Mouse (Mus musculus): ENCODE measurements at regions not wholly inside any gene's neighbourhood (a gene's known extent, or its start where the extent isn't known, plus 50 kb on each side); places are given as distances from the start of the nearest gene placed in this dataset.

GRCm38 (mm10) chr13:57230253-57230652 is 334.5 kb upstream of the Trpc7 start:
- WGBS (ENCODE audit: insufficient replicate concordance), result 43% methylated on average over 4 of the region's 4 CpGs
- Histone ChIP-seq H3K27me3 (ENCODE audit: control insufficient read depth, insufficient read depth, low read length) (no peaks in the 10 kb centered on the region), H3K4me2 (ENCODE audit: low read depth) (no peak overlapping the region), H3K36me3 (replicated peaks; ENCODE audit: control insufficient read depth, insufficient read depth, low read depth) (no peaks in the 10 kb centered on the region), H3K4me3 (ENCODE audit: insufficient read depth in 1 of 2, low read depth in 2 of 2, low read length in 2 of 2) (no peak overlapping the region), H3K9me3 (ENCODE audit: control insufficient read depth, low read length) (no peaks in the 10 kb centered on the region), H3K9ac (replicated peaks) (no peak overlapping the region), H3K27ac (no peak overlapping the region), H3K4me1 (replicated peaks; ENCODE audit: control insufficient read depth in 2 of 2, insufficient read depth in 2 of 2, low read length in 1 of 2) (no peaks in the 10 kb centered on the region)
- DNase-seq (ENCODE audit: low read depth in 3 of 3, low spot score in 3 of 3) (no peak), ATAC-seq (ENCODE audit: insufficient read depth) (no peak)
- TF ChIP-seq CTCF (IDR thresholded peaks at IDR 0.05; ENCODE audit: low read depth), result no peak
- TF ChIP-seq EP300 (IDR thresholded peaks at IDR 0.05; ENCODE audit: low read depth), result no peak

- TF ChIP-seq CTCF (IDR thresholded peaks at IDR 0.05; ENCODE audit: low read depth) (no peak), EP300 (IDR thresholded peaks at IDR 0.05; ENCODE audit: low read depth) (no peak)
- Histone ChIP-seq H3K9ac (replicated peaks) (no peak overlapping the region), H3K27me3 (ENCODE audit: control insufficient read depth, insufficient read depth, low read length) (no peaks in the 10 kb centered on the region), H3K36me3 (replicated peaks; ENCODE audit: control insufficient read depth, insufficient read depth, low read depth) (no peaks in the 10 kb centered on the region), H3K4me3 (ENCODE audit: insufficient read depth in 1 of 2, low read depth in 2 of 2, low read length in 2 of 2) (no peak overlapping the region), H3K27ac (no peak overlapping the region), H3K4me1 (replicated peaks; ENCODE audit: control insufficient read depth in 2 of 2, insufficient read depth in 2 of 2, low read length in 1 of 2) (no peaks in the 10 kb centered on the region), H3K9me3 (ENCODE audit: control insufficient read depth, low read length) (no peaks in the 10 kb centered on the region), H3K4me2 (ENCODE audit: low read depth) (no peak overlapping the region)
- DNase-seq (ENCODE audit: low read depth in 3 of 3, low spot score in 3 of 3) (no peak), ATAC-seq (ENCODE audit: insufficient read depth) (no peak)
- 73% methylated on average over 8 of the region's 8 CpGs for WGBS (ENCODE audit: insufficient replicate concordance)
Measured at GRCm38 (mm10) chr13:57221092-57221491, 325.3 kb upstream of the Trpc7 start.

DNA sequence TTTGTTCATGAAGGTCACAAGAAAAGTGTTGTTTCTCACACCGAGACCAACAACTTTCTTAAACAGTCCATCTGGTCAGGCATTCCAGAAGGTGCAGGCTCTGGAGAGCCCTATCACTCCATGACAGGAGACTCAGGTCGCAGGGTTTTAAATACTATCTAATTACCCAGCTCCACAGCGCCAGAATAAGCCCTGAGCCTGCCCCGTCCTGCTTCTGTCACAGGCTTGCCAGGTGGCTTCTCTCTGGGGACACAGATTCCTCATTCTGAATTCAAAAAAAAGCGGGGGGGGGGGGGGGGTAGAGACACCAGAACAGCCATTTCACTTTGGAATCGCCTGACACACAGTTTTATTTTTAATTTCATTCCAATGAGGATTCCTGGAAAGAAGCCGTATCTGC is 320.4 kb upstream of the Trpc7 start:
- no peaks in the 10 kb centered on the region for H3K36me3 ChIP-seq (replicated peaks; ENCODE audit: control insufficient read depth, insufficient read depth, low read depth)
- WGBS (ENCODE audit: insufficient replicate concordance), result 42% methylated on average over 6 of the region's 7 CpGs
- H3K4me2 ChIP-seq (ENCODE audit: low read depth), result no peak overlapping the region
- ATAC-seq (ENCODE audit: insufficient read depth), result no peak
- no peak for DNase-seq (ENCODE audit: low read depth in 3 of 3, low spot score in 3 of 3)
- H3K9ac ChIP-seq (replicated peaks), result no peak overlapping the region
- H3K4me1 ChIP-seq (replicated peaks; ENCODE audit: control insufficient read depth in 2 of 2, insufficient read depth in 2 of 2, low read length in 1 of 2), result no peaks in the 10 kb centered on the region
- H3K4me3 ChIP-seq (ENCODE audit: insufficient read depth in 1 of 2, low read depth in 2 of 2, low read length in 2 of 2), result no peak overlapping the region
- no peak overlapping the region for H3K27ac ChIP-seq
- no peak for TF ChIP-seq EP300 (IDR thresholded peaks at IDR 0.05; ENCODE audit: low read depth)
- TF ChIP-seq CTCF (IDR thresholded peaks at IDR 0.05; ENCODE audit: low read depth), result no peak
- H3K9me3 ChIP-seq (ENCODE audit: control insufficient read depth, low read length), result no peaks in the 10 kb centered on the region
- H3K27me3 ChIP-seq (ENCODE audit: control insufficient read depth, insufficient read depth, low read length), result no peaks in the 10 kb centered on the region

GRCm38 (mm10) chr13:57212251-57212650 is 316.5 kb upstream of the Trpc7 start:
- Histone ChIP-seq H3K27ac (no peak overlapping the region), H3K9ac (replicated peaks) (no peak overlapping the region), H3K4me3 (ENCODE audit: insufficient read depth in 1 of 2, low read depth in 2 of 2, low read length in 2 of 2) (no peak overlapping the region), H3K4me2 (ENCODE audit: low read depth) (no peak overlapping the region), H3K4me1 (replicated peaks; ENCODE audit: control insufficient read depth in 2 of 2, insufficient read depth in 2 of 2, low read length in 1 of 2) (no peaks in the 10 kb centered on the region), H3K27me3 (ENCODE audit: control insufficient read depth, insufficient read depth, low read length) (no peaks in the 10 kb centered on the region), H3K9me3 (ENCODE audit: control insufficient read depth, low read length) (no peaks in the 10 kb centered on the region), H3K36me3 (replicated peaks; ENCODE audit: control insufficient read depth, insufficient read depth, low read depth) (no peaks in the 10 kb centered on the region)
- WGBS (ENCODE audit: insufficient replicate concordance), result 17% methylated on average over 1 of the region's 1 CpGs
- ATAC-seq (ENCODE audit: insufficient read depth), result no peak
- TF ChIP-seq EP300 (IDR thresholded peaks at IDR 0.05; ENCODE audit: low read depth), result no peak
- no peak for TF ChIP-seq CTCF (IDR thresholded peaks at IDR 0.05; ENCODE audit: low read depth)
- DNase-seq (ENCODE audit: low read depth in 3 of 3, low spot score in 3 of 3), result no peak

GRCm38 (mm10) chr13:57191195-57191594 is 295.4 kb upstream of the Trpc7 start:
- no peak for DNase-seq (ENCODE audit: low read depth in 3 of 3, low spot score in 3 of 3)
- H3K4me2 ChIP-seq (ENCODE audit: low read depth), result no peak overlapping the region
- WGBS (ENCODE audit: insufficient replicate concordance), result 44% methylated on average over 3 of the region's 3 CpGs
- no peak for ATAC-seq (ENCODE audit: insufficient read depth)
- no peak overlapping the region for H3K9ac ChIP-seq (replicated peaks)
- H3K4me1 ChIP-seq (replicated peaks; ENCODE audit: control insufficient read depth in 2 of 2, insufficient read depth in 2 of 2, low read length in 1 of 2), result no peaks in the 10 kb centered on the region
- H3K4me3 ChIP-seq (ENCODE audit: insufficient read depth in 1 of 2, low read depth in 2 of 2, low read length in 2 of 2), result no peak overlapping the region
- no peaks in the 10 kb centered on the region for H3K27me3 ChIP-seq (ENCODE audit: control insufficient read depth, insufficient read depth, low read length)
- TF ChIP-seq CTCF (IDR thresholded peaks at IDR 0.05; ENCODE audit: low read depth) (no peak), EP300 (IDR thresholded peaks at IDR 0.05; ENCODE audit: low read depth) (no peak)
- H3K27ac ChIP-seq, result no peak overlapping the region
- H3K9me3 ChIP-seq (ENCODE audit: control insufficient read depth, low read length), result no peaks in the 10 kb centered on the region
- H3K36me3 ChIP-seq (replicated peaks; ENCODE audit: control insufficient read depth, insufficient read depth, low read depth), result no peaks in the 10 kb centered on the region
